Mouse (Mus musculus) layer of hippocampus, postnatal 14 days (tissue): ENCODE measurements around the gene Nt5c1a. TPM values are rescaled to one million over a fixed set of nuclear protein-coding genes. Genes with fewer than 3 reads are reported as not detected.

ENCODE experiments used
- DNase-seq, 2 experiments: peaks; one replicate each; pipeline ENCODE4 v3.0.0; 2021 to 2022; ENCODE audit warnings: low spot score in 2 of 2, mixed read lengths in 1 of 2
- total RNA-seq, 2 experiments: library from RNA; stranded (reverse); gene quantifications; 2 replicates each; pipeline ENCODE4 v1.2.3; 2021

Nt5c1a gene
- total RNA-seq, 2 experiments from 2014 or later = 9.3 to 9.8 TPM

GRCm38 (mm10) chr4:123210996-123211395, 9.7 kb downstream of the Nt5c1a start:
- DNase-seq = no peak

GRCm38 (mm10) chr4:123211453-123211852, 10.1 kb downstream of the Nt5c1a start:
- DNase-seq = no peak

- no peak for DNase-seq
Observed at GRCm38 (mm10) chr4:123212330-123212729, 11.0 kb downstream of the Nt5c1a start.

- DNase-seq = no peak
Observed at GRCm38 (mm10) chr4:123213975-123214374, 12.7 kb downstream of the Nt5c1a start.

GRCm38 (mm10) chr4:123215367-123215766, 14.1 kb downstream of the Nt5c1a start:
- no peak for DNase-seq

GRCm38 (mm10) chr4:123216782-123217181, 15.5 kb downstream of the Nt5c1a start:
- peak in 1 of 2 experiments; percentile 46 for DNase-seq

- peak; percentile 72 to 77 for DNase-seq
Observed at GRCm38 (mm10) chr4:123219720-123220357, 18.5 kb downstream of the Nt5c1a start.

GRCm38 (mm10) chr4:123220637-123221036, 19.3 kb downstream of the Nt5c1a start:
- DNase-seq = no peak

- DNase-seq = no peak
Observed at GRCm38 (mm10) chr4:123223309-123223708, 22.0 kb downstream of the Nt5c1a start.

GRCm38 (mm10) chr4:123225718-123226403, 24.6 kb downstream of the Nt5c1a start:
- no peak for DNase-seq

- DNase-seq = peak; percentile 44 to 56
Observed at GRCm38 (mm10) chr4:123227707-123228106, 26.4 kb downstream of the Nt5c1a start.

- DNase-seq = no peak
Observed at GRCm38 (mm10) chr4:123228270-123228669, 27.0 kb downstream of the Nt5c1a start.

GRCm38 (mm10) chr4:123229166-123229565, 27.9 kb downstream of the Nt5c1a start:
- DNase-seq = no peak

- DNase-seq = no peak
Observed at GRCm38 (mm10) chr4:123232841-123233240, 31.5 kb downstream of the Nt5c1a start.

GRCm38 (mm10) chr4:123233492-123234084, 32.3 kb downstream of the Nt5c1a start, which contains the start of gene Heyl:
TSS of gene Heyl (plus strand) at chr4:123233556.
- no peak for DNase-seq

GRCm38 (mm10) chr4:123235835-123236430, 34.6 kb downstream of the Nt5c1a start:
- DNase-seq = no peak

GRCm38 (mm10) chr4:123236431-123237031, 35.2 kb downstream of the Nt5c1a start:
- no peak for DNase-seq

- DNase-seq = no peak
Observed at GRCm38 (mm10) chr4:123237386-123238266, 36.3 kb downstream of the Nt5c1a start.

GRCm38 (mm10) chr4:123239361-123240203, 38.3 kb downstream of the Nt5c1a start:
- no peak for DNase-seq

GRCm38 (mm10) chr4:123246221-123246620, 44.9 kb downstream of the Nt5c1a start:
- no peak for DNase-seq
